Mouse (Mus musculus): Measurements from ENCODE around the gene Pyroxd1. TPM values are rescaled to one million over a fixed set of nuclear protein-coding genes. Genes with fewer than 3 reads are reported as not detected.

The Pyroxd1 gene
- polyA plus RNA-seq, 1 experiment from 2014 or later: 25.0 TPM

DNA sequence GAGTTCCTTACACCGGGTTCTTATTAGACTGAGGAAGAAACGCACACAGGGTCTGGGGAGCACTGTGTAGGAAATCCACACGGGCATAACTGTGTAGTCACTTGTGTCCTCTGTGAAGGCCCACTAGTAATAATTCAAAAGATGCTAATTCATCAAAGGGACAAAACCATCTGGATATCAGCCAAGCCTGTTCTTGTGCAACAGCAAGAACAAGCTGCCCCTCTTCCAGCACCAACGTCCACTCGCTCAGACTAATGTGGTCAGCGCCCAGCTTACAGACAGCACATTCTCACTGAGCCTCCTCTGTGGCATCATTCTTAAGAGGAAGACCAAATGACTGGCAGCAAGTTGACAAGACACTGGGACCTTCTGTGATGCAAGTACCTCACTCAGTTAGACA is 34.5 kb downstream of the Pyroxd1 start:
- no peak for ATAC-seq (replicated peaks; ENCODE audit: insufficient number of reproducible peaks, low FRiP score, low TSS enrichment, low read depth)
- no peaks in the 10 kb centered on the region for H3K36me3 ChIP-seq (replicated peaks; ENCODE audit: control insufficient read depth, insufficient read depth, low read depth, low read length)
- H3K4me2 ChIP-seq (ENCODE audit: low read depth, low read length): no peak overlapping the region
- no peaks in the 10 kb centered on the region for H3K9me3 ChIP-seq (replicated peaks; ENCODE audit: control insufficient read depth, low read length)
- H3K4me1 ChIP-seq (ENCODE audit: control insufficient read depth, insufficient read depth, low read length): no peaks in the 10 kb centered on the region
- no peaks in the 10 kb centered on the region for H3K27me3 ChIP-seq (ENCODE audit: control insufficient read depth, insufficient read depth, low read length)
- no peak overlapping the region for H3K27ac ChIP-seq (replicated peaks; ENCODE audit: low read depth, low read length)
- 97% methylated on average over 6 of the region's 6 CpGs for WGBS
- H3K4me3 ChIP-seq (ENCODE audit: low read depth, low read length): no peak overlapping the region
- no peak overlapping the region for H3K9ac ChIP-seq (replicated peaks; ENCODE audit: low read length)
- DNase-seq (ENCODE audit: low spot score): no peak

DNA sequence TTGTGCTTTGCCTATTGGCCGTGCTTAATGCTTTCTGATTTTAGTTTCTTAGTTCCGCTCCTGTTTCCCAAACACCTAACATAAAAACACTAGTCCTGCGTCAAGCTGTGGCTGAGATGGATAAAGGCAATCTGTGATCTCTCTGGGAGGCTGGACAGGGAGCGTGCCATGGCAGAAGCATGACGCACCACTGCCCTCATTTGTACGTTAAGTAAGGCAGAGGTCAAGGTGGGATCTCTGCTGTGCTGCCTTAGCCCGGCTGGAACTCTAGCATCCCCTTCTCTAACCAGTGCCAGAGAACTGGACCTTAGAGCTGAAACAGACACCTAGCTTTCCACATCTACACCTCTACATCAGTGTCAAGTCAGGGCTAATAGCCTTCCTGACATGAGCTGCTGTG is 36.2 kb downstream of the Pyroxd1 start:
- DNase-seq (ENCODE audit: low spot score) (no peak), ATAC-seq (replicated peaks; ENCODE audit: insufficient number of reproducible peaks, low FRiP score, low TSS enrichment, low read depth) (no peak)
- H3K27ac ChIP-seq (replicated peaks; ENCODE audit: low read depth, low read length): no peak overlapping the region
- H3K9me3 ChIP-seq (replicated peaks; ENCODE audit: control insufficient read depth, low read length): no peaks in the 10 kb centered on the region
- no peaks in the 10 kb centered on the region for H3K36me3 ChIP-seq (replicated peaks; ENCODE audit: control insufficient read depth, insufficient read depth, low read depth, low read length)
- H3K27me3 ChIP-seq (ENCODE audit: control insufficient read depth, insufficient read depth, low read length): no peaks in the 10 kb centered on the region
- no peak overlapping the region for H3K4me3 ChIP-seq (ENCODE audit: low read depth, low read length)
- H3K4me1 ChIP-seq (ENCODE audit: control insufficient read depth, insufficient read depth, low read length): no peaks in the 10 kb centered on the region
- WGBS: 95% methylated on average over 7 of the region's 7 CpGs
- H3K4me2 ChIP-seq (ENCODE audit: low read depth, low read length): no peak overlapping the region
- no peak overlapping the region for H3K9ac ChIP-seq (replicated peaks; ENCODE audit: low read length)

DNA sequence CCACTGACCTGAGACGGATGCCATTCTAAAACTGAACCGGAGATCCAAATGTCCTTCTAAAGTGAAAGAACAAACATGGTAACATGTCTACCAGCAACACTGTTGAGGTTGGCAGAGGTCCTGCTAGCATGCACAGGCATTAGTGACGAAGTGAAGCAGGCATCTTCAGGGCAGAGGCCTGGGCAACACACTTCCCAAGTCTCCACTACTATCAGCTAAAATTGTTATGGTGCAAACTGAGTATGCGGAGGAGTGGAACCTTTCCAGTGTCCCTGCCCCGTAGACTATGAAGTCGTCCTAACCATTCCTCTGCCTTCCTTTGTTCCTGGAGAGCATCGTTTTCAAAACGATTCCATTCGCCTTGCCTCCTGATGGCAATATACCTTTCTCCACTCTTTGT is 39.1 kb downstream of the Pyroxd1 start:
- no peak overlapping the region for H3K9ac ChIP-seq (replicated peaks; ENCODE audit: low read length)
- no peak overlapping the region for H3K4me2 ChIP-seq (ENCODE audit: low read depth, low read length)
- no peaks in the 10 kb centered on the region for H3K4me1 ChIP-seq (ENCODE audit: control insufficient read depth, insufficient read depth, low read length)
- no peaks in the 10 kb centered on the region for H3K36me3 ChIP-seq (replicated peaks; ENCODE audit: control insufficient read depth, insufficient read depth, low read depth, low read length)
- DNase-seq (ENCODE audit: low spot score): no peak
- H3K27ac ChIP-seq (replicated peaks; ENCODE audit: low read depth, low read length): no peak overlapping the region
- H3K27me3 ChIP-seq (ENCODE audit: control insufficient read depth, insufficient read depth, low read length): no peaks in the 10 kb centered on the region
- 91% methylated on average over 9 of the region's 9 CpGs for WGBS
- H3K9me3 ChIP-seq (replicated peaks; ENCODE audit: control insufficient read depth, low read length): no peaks in the 10 kb centered on the region
- ATAC-seq (replicated peaks; ENCODE audit: insufficient number of reproducible peaks, low FRiP score, low TSS enrichment, low read depth): no peak
- H3K4me3 ChIP-seq (ENCODE audit: low read depth, low read length): no peak overlapping the region

DNA sequence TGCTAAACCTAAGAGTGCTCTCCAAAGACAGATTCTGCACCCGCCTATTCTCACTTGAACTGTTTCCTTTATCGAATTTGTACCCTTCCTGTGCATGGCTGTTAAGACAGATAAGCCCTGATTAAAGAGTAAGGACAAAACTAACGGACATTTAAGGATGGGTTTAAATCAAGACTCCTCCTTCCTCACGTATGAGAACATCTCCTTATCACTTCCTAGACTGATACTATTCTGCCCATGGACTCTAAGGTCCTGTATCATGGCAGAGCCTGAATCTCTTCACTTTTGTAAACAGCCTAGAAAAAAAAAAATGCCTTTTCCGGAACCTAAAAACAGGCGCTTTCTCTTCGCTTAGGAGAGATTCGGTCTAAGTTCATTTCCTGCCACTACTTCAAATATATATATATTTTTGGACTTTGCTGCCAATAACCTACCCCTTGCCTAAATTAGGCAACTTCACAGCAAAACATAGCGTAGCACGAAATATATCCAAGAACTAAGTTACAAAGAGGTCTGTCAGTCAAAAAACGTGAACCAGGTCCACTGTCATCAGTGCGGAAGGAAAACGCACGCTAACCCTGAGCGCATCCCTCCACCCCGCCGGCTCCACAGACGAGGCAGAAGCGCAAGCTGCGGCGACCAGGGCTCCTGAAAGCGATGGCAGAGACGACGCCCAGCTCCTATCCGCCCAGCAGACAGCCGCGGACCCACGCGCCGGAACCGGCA is 41.0 kb downstream of the Pyroxd1 start:
- H3K27me3 ChIP-seq (ENCODE audit: control insufficient read depth, insufficient read depth, low read length): no peaks in the 10 kb centered on the region
- DNase-seq (ENCODE audit: low spot score): no peak
- no peaks in the 10 kb centered on the region for H3K9me3 ChIP-seq (replicated peaks; ENCODE audit: control insufficient read depth, low read length)
- H3K4me3 ChIP-seq (ENCODE audit: low read depth, low read length): peak overlapping the region; percentile 95
- H3K36me3 ChIP-seq (replicated peaks; ENCODE audit: control insufficient read depth, insufficient read depth, low read depth, low read length): no peaks in the 10 kb centered on the region
- H3K4me2 ChIP-seq (ENCODE audit: low read depth, low read length): peak overlapping the region; percentile 56
- WGBS: 7% methylated on average over 31 of the region's 31 CpGs
- H3K9ac ChIP-seq (replicated peaks; ENCODE audit: low read length): peak overlapping the region; percentile 61
- no peaks in the 10 kb centered on the region for H3K4me1 ChIP-seq (ENCODE audit: control insufficient read depth, insufficient read depth, low read length)
- no peak overlapping the region for H3K27ac ChIP-seq (replicated peaks; ENCODE audit: low read depth, low read length)
- ATAC-seq (replicated peaks; ENCODE audit: insufficient number of reproducible peaks, low FRiP score, low TSS enrichment, low read depth): peak; percentile 64

DNA sequence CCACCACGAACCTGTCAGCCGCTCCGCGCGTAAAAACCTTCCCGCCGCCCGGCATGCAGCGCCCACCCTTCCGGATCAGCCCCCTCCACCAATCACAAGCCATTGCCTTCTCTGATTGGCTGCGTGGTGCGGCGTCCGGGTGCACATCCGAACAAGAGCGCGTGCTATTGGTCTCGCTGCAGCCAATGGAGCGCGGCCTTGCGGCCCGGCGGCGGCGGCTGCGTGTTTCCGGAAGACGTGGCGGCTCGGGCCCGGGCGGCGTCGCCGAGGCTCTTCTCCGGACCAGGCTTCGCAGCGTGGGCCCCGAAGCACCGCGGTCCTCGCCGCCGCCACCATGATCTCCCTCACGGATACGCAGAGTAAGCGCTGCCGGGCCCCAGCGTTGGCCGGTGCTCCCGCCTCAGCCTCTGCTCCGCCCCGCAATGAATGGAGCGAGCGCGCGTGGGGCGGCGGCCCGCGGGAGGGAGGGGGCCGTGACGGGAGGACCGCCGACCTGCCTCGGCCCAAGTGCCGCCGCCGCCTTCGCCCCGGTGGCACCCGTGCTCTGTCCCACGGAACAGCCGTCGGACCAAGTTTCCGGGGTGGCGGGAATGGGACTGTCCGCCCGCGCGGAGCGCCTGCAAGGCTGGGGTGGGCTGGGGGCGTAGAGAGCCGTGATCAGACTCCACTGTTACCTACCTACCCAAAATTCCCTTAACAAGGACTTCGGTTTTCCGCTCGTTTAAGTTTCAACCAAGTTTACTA is 41.7 kb downstream of the Pyroxd1 start, which contains the start of the genes Recql and Golt1b:
Recql (minus strand) TSS at position 77 of the 744 bp plus-strand sequence.
Golt1b (plus strand) TSS at position 211 of the 744 bp plus-strand sequence.
- peak within 1 kb of the TSS; percentile 95 for H3K4me3 ChIP-seq (ENCODE audit: low read depth, low read length)
- H3K27ac ChIP-seq (replicated peaks; ENCODE audit: low read depth, low read length): no peak within 1 kb of the TSS; the same call in 1 of the 2 replicates
- ATAC-seq (replicated peaks; ENCODE audit: insufficient number of reproducible peaks, low FRiP score, low TSS enrichment, low read depth) (peak; percentile 100), DNase-seq (ENCODE audit: low spot score) (peak; percentile 97)
- no peaks in the 10 kb centered on the region for H3K27me3 ChIP-seq (ENCODE audit: control insufficient read depth, insufficient read depth, low read length)
- no peaks in the 10 kb centered on the region for H3K36me3 ChIP-seq (replicated peaks; ENCODE audit: control insufficient read depth, insufficient read depth, low read depth, low read length)
- H3K4me2 ChIP-seq (ENCODE audit: low read depth, low read length): peak within 1 kb of the TSS; percentile 56
- peak within 1 kb of the TSS; percentile 89 for H3K9ac ChIP-seq (replicated peaks; ENCODE audit: low read length)
- WGBS: under 1% methylated on average over 72 of the region's 87 CpGs
- H3K9me3 ChIP-seq (replicated peaks; ENCODE audit: control insufficient read depth, low read length): no peaks in the 10 kb centered on the region
- H3K4me1 ChIP-seq (ENCODE audit: control insufficient read depth, insufficient read depth, low read length): no peaks in the 10 kb centered on the region

DNA sequence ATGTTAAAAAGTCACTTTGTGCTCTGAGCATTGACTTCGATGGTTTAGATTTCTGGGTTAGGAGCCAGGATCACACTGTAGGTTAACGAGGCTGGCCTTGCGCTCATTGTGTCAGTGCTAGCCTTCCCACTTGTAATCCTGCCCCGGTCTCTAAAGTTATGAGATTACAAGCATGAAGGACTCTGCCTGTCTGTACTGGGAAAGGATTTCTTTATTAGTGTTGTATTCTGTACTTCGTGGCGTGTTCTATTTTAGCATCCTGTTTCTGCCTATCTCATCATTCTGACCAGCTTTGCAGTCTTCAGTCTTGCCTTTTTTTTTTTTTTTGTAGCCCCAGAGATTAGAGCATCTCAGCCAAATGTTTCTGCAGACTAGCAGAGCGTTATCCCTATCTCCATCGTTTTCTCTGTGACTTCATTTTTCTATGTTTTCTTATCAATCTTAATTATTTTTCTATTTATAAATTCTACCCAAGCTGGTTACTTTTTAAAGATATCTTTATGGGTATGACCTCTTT is 42.4 kb downstream of the Pyroxd1 start:
- Histone ChIP-seq H3K9me3 (replicated peaks; ENCODE audit: control insufficient read depth, low read length) (no peaks in the 10 kb centered on the region), H3K27me3 (ENCODE audit: control insufficient read depth, insufficient read depth, low read length) (no peaks in the 10 kb centered on the region), H3K4me1 (ENCODE audit: control insufficient read depth, insufficient read depth, low read length) (no peaks in the 10 kb centered on the region), H3K4me2 (ENCODE audit: low read depth, low read length) (peak overlapping the region; percentile 32), H3K36me3 (replicated peaks; ENCODE audit: control insufficient read depth, insufficient read depth, low read depth, low read length) (no peaks in the 10 kb centered on the region), H3K4me3 (ENCODE audit: low read depth, low read length) (peak overlapping the region; percentile 95), H3K27ac (replicated peaks; ENCODE audit: low read depth, low read length) (no peak overlapping the region), H3K9ac (replicated peaks; ENCODE audit: low read length) (peak overlapping the region; percentile 89)
- ATAC-seq (replicated peaks; ENCODE audit: insufficient number of reproducible peaks, low FRiP score, low TSS enrichment, low read depth) (0 out of 2 replicates have a peak, but pooled peaks have one; percentile 8), DNase-seq (ENCODE audit: low spot score) (no peak)
- WGBS: 21% methylated on average over 8 of the region's 8 CpGs

DNA sequence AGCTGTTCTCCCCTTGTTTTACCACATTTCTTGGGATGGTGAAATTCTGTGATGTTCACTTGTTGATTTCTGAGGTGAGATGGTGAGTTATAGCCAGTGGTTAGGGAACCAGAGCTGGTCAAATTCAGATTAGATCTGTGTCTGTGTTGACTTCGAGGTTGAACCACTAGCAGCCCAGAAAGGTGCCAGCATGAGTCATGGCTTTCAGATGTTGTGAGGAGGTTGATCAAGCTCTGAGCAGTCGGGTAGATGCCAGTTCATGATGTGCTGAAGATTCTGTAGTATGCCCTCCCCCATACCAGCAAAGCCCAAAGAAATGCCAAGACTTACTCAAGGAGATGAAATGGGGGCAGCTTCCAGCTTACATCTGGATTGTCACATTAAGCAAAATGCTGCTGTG is 43.6 kb downstream of the Pyroxd1 start:
- Histone ChIP-seq H3K4me2 (ENCODE audit: low read depth, low read length) (no peak overlapping the region), H3K27ac (replicated peaks; ENCODE audit: low read depth, low read length) (no peak overlapping the region), H3K36me3 (replicated peaks; ENCODE audit: control insufficient read depth, insufficient read depth, low read depth, low read length) (no peaks in the 10 kb centered on the region), H3K4me3 (ENCODE audit: low read depth, low read length) (no peak overlapping the region), H3K9ac (replicated peaks; ENCODE audit: low read length) (no peak overlapping the region), H3K4me1 (ENCODE audit: control insufficient read depth, insufficient read depth, low read length) (no peaks in the 10 kb centered on the region), H3K27me3 (ENCODE audit: control insufficient read depth, insufficient read depth, low read length) (no peaks in the 10 kb centered on the region), H3K9me3 (replicated peaks; ENCODE audit: control insufficient read depth, low read length) (no peaks in the 10 kb centered on the region)
- ATAC-seq (replicated peaks; ENCODE audit: insufficient number of reproducible peaks, low FRiP score, low TSS enrichment, low read depth) (no peak), DNase-seq (ENCODE audit: low spot score) (no peak)
- 84% methylated on average over 2 of the region's 2 CpGs for WGBS

DNA sequence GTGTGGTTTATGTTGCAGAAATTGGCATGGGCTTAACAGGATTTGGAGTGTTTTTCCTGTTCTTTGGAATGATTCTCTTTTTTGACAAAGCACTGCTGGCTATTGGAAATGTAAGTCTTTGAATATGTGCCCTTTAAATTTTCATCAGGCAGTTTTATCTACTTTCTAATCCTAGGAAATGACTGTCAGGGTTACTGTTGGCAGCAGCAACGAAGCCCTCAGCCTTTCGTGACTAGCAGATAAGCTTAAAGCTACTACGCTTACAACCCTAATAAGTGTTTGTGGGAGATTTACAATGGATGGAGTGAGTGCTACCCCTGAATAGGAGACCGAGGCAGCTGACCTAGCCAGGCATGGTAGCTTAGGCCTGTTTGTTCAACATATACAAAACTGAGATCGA is 46.9 kb downstream of the Pyroxd1 start:
- H3K36me3 ChIP-seq (replicated peaks; ENCODE audit: control insufficient read depth, insufficient read depth, low read depth, low read length): no peaks in the 10 kb centered on the region
- WGBS: 93% methylated on average over 5 of the region's 5 CpGs
- ATAC-seq (replicated peaks; ENCODE audit: insufficient number of reproducible peaks, low FRiP score, low TSS enrichment, low read depth) (no peak), DNase-seq (ENCODE audit: low spot score) (no peak)
- H3K27me3 ChIP-seq (ENCODE audit: control insufficient read depth, insufficient read depth, low read length): no peaks in the 10 kb centered on the region
- H3K9me3 ChIP-seq (replicated peaks; ENCODE audit: control insufficient read depth, low read length): no peaks in the 10 kb centered on the region
- H3K9ac ChIP-seq (replicated peaks; ENCODE audit: low read length): no peak overlapping the region
- H3K27ac ChIP-seq (replicated peaks; ENCODE audit: low read depth, low read length): no peak overlapping the region
- no peaks in the 10 kb centered on the region for H3K4me1 ChIP-seq (ENCODE audit: control insufficient read depth, insufficient read depth, low read length)
- H3K4me3 ChIP-seq (ENCODE audit: low read depth, low read length): no peak overlapping the region
- no peak overlapping the region for H3K4me2 ChIP-seq (ENCODE audit: low read depth, low read length)
